Mouse (Mus musculus) hindbrain, postnatal 0 days (tissue): ENCODE data around the gene Rfc4. TPM values are rescaled to one million over a fixed set of nuclear protein-coding genes. Genes with fewer than 3 reads are reported as not detected.

Source experiments
- ATAC-seq: fragments of 200-750 bp; cut with Nextera tagmentation; 2 replicates; pipeline ENCODE4 v1.8.0; 2017; ENCODE audit warnings: mild to moderate bottlenecking, moderate TSS enrichment, moderate library complexity
- DNase-seq: peaks from one replicate; pipeline ENCODE4 v3.0.0-alpha.2; 2015; ENCODE audit warnings: low spot score
- H3K27ac ChIP-seq: fragments of 300-500 bp; sonication (generic); 2 replicates; pipeline ENCODE4 v1.5.1; 2014; ENCODE audit warnings: mild to moderate bottlenecking
- H3K27me3 ChIP-seq: fragments of 300-500 bp; sonication (generic); 2 replicates; pipeline ENCODE4 v1.6.1; 2014; ENCODE audit warnings: low read length, mixed read lengths; ENCODE audit not compliant: insufficient read depth
- H3K36me3 ChIP-seq: fragments of 300-500 bp; sonication (generic); 2 replicates; pipeline ENCODE4 v1.6.1; 2014; ENCODE audit warnings: low read length, mixed read lengths; ENCODE audit not compliant: insufficient read depth
- H3K4me1 ChIP-seq: fragments of 300-500 bp; sonication (generic); 2 replicates; pipeline ENCODE4 v1.6.1; 2014; ENCODE audit warnings: antibody characterized with exemption, low read length, mixed read lengths; ENCODE audit not compliant: insufficient read depth
- H3K4me2 ChIP-seq: fragments of 300-500 bp; sonication (generic); 2 replicates; pipeline ENCODE4 v1.6.1; 2014; ENCODE audit warnings: low read depth, mild to moderate bottlenecking, low read length, moderate library complexity, mixed read lengths
- H3K4me3 ChIP-seq: fragments of 300-500 bp; sonication (generic); 2 replicates; pipeline ENCODE4 v1.5.1; 2014; ENCODE audit warnings: low read length
- H3K9ac ChIP-seq: fragments of 300-500 bp; sonication (generic); replicated peaks from 2 replicates; pipeline ENCODE4 v1.6.1; 2014; ENCODE audit warnings: mild to moderate bottlenecking, low read length, moderate library complexity, mixed read lengths
- H3K9me3 ChIP-seq: fragments of 300-500 bp; sonication (generic); 2 replicates; pipeline ENCODE4 v1.6.1; 2016; ENCODE audit warnings: low read length, mixed read lengths
- CTCF ChIP-seq: IDR thresholded peaks from 2 replicates; pipeline ENCODE4 v1.5.1; 2016; ENCODE audit warnings: antibody characterized with exemption, control low read depth, low read depth
- WGBS: fragments of 180-500 bp; shearing (Covaris S2); extraction: QIAGEN DNeasy Blood & Tissue Kit; methylation state at CpG from one replicate; pipeline ENCODE4 v1.1.7; 2014; 5-methylcytosine and 5-hydroxymethylcytosine counted together
- polyA plus RNA-seq: library from polyadenylated mRNA; unstranded; fragments of >200 nt; fragmentation: Nextera tagmentation; extraction: Ambion mirVana; gene quantifications from 2 replicates; pipeline ENCODE4 v1.2.1, GENCODE M21; 2015
- total RNA-seq: library from RNA; depleted of rRNA; stranded (reverse); fragments of >200 nt; gene quantifications from 2 replicates; pipeline ENCODE4 v1.2.3, GENCODE M21; 2014

Rfc4 gene
- total and polyA plus RNA-seq, 2 experiments from 2014 or later: 22.1 to 31.6 TPM

DNA sequence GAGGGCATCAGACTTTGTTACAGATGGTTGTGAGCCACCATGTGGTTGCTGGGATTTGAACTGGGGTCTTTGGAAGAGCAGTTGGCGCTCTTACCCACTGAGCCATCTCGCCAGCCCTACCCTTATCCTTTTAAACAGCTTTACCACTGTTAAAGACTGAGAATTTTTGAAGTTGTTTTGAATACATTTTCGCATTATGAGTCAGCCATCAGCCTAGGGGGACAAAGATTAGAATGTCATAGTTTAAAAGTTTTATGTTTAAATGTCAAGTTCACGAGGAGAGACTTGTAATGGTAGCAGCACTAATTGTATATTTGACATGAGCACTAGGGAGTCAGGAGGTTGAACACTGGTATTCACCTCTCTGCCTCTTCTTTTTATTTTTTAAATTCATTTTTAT lies 4.4 kb downstream of the Rfc4 start:
- Histone ChIP-seq H3K9me3 (no peaks in the 10 kb centered on the region), H3K27me3 (no peaks in the 10 kb centered on the region), H3K36me3 (peaks cover 5% of the 10 kb centered on the region; the same call in 1 of the 2 replicates), H3K27ac (no peak overlapping the region), H3K4me1 (no peaks in the 10 kb centered on the region), H3K4me3 (no peak overlapping the region), H3K4me2 (no peak overlapping the region), H3K9ac (no peak overlapping the region)
- DNase-seq: no peak
- WGBS: 94% methylated on average over 4 of the region's 4 CpGs
- ATAC-seq: no peak
- TF ChIP-seq CTCF: no peak

- Histone ChIP-seq H3K4me1 (no peaks in the 10 kb centered on the region), H3K36me3 (peaks cover 9% of the 10 kb centered on the region; the same call in 1 of the 2 replicates), H3K4me2 (no peak overlapping the region), H3K9ac (no peak overlapping the region), H3K27ac (no peak overlapping the region), H3K27me3 (no peaks in the 10 kb centered on the region), H3K4me3 (no peak overlapping the region), H3K9me3 (no peaks in the 10 kb centered on the region)
- 93% methylated on average over 3 of the region's 3 CpGs for WGBS
- ATAC-seq (no peak), DNase-seq (no peak)
- TF ChIP-seq CTCF: no peak
These were observed 5.1 kb downstream of the Rfc4 start for GRCm38 (mm10) chr16:23122446-23122845.

GRCm38 (mm10) chr16:23117173-23117572 lies 10.4 kb downstream of the Rfc4 start:
- Histone ChIP-seq H3K27me3 (no peaks in the 10 kb centered on the region), H3K4me3 (no peak overlapping the region), H3K9ac (no peak overlapping the region), H3K4me1 (no peaks in the 10 kb centered on the region), H3K9me3 (no peaks in the 10 kb centered on the region), H3K4me2 (no peak overlapping the region), H3K36me3 (peaks cover 34% of the 10 kb centered on the region), H3K27ac (no peak overlapping the region)
- DNase-seq (no peak), ATAC-seq (no peak)
- TF ChIP-seq CTCF: no peak
- 50% methylated on average over 4 of the region's 4 CpGs for WGBS

DNA sequence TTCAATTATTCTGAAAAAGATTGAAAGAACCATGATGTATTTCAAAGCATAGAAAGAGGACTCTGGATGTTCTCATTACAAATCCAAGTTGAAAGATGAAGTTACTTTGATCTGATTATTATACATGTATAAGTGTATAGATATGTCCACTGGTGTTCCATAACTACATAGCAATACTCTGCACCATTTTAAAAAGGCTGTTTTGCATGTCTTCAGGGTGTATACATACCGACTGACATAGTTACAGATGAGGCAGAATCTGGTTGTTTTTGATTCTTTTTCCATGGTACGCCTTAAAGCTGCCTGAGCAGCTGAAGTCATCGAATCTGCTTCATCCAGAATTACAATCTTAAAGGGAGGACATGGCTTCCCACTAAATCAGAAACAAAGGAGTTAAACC lies 12.1 kb downstream of the Rfc4 start:
- DNase-seq (no peak), ATAC-seq (no peak)
- no peaks in the 10 kb centered on the region for H3K4me1 ChIP-seq
- no peak overlapping the region for H3K9ac ChIP-seq
- TF ChIP-seq CTCF: no peak
- H3K4me3 ChIP-seq: no peak overlapping the region
- no peak overlapping the region for H3K4me2 ChIP-seq
- no peaks in the 10 kb centered on the region for H3K9me3 ChIP-seq
- no peak overlapping the region for H3K27ac ChIP-seq
- H3K27me3 ChIP-seq: no peaks in the 10 kb centered on the region
- WGBS: 78% methylated on average over 3 of the region's 3 CpGs
- peaks cover 43% of the 10 kb centered on the region for H3K36me3 ChIP-seq

DNA sequence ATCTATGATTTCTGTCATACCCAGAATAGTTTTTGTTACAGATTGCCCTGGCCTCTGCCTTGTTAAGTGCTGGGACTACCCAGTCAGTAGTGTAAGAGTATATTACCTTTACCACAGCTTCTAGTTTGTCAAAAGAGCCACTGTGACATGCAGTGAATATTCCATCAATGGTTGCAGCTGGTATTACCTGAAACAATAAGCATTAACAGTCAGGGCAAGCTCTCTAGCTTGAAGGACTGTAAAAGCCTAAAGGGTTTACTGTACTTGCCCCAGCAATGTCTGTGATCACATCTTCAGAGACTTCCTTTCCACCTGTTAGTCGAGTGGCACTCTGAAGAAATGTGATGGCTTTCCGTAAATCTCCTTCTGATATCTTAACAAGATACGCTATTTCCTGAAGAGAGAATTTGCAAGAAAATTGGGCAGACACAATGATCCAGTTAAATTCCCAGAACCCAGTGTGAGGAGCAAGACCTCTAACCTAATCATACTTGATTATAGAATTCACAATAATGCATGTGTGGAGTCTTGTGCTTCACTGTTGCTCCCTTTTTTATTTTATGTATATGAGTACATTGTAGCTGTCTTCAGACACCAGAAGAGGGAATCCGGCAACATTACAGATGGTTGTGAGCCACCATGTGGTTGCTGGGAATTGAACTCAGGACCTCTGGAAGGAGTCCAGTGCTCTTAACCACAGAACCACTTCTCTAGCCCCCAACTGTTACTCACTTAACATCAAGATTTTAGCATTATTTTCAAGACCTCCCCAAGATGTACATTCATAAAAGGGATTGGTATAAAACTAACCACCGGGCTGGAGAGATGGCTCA lies 13.0 kb downstream of the Rfc4 start:
- Histone ChIP-seq H3K9ac (no peak overlapping the region), H3K4me2 (no peak overlapping the region), H3K4me3 (no peak overlapping the region), H3K36me3 (peaks cover 41% of the 10 kb centered on the region), H3K4me1 (peaks cover under 1% of the 10 kb centered on the region; the same call in 1 of the 2 replicates), H3K27ac (no peak overlapping the region), H3K27me3 (no peaks in the 10 kb centered on the region), H3K9me3 (no peaks in the 10 kb centered on the region)
- WGBS: 65% methylated on average over 5 of the region's 5 CpGs
- no peak for TF ChIP-seq CTCF
- DNase-seq: no peak
- no peak for ATAC-seq

GRCm38 (mm10) chr16:23113903-23114302 lies 13.6 kb downstream of the Rfc4 start:
- H3K4me1 ChIP-seq: peaks cover 6% of the 10 kb centered on the region; the same call in 1 of the 2 replicates
- TF ChIP-seq CTCF: no peak
- no peaks in the 10 kb centered on the region for H3K9me3 ChIP-seq
- no peaks in the 10 kb centered on the region for H3K27me3 ChIP-seq
- no peak overlapping the region for H3K9ac ChIP-seq
- H3K4me2 ChIP-seq: no peak overlapping the region
- no peak overlapping the region for H3K27ac ChIP-seq
- DNase-seq: no peak
- no peak for ATAC-seq
- H3K4me3 ChIP-seq: no peak overlapping the region
- H3K36me3 ChIP-seq: peaks cover 41% of the 10 kb centered on the region

DNA sequence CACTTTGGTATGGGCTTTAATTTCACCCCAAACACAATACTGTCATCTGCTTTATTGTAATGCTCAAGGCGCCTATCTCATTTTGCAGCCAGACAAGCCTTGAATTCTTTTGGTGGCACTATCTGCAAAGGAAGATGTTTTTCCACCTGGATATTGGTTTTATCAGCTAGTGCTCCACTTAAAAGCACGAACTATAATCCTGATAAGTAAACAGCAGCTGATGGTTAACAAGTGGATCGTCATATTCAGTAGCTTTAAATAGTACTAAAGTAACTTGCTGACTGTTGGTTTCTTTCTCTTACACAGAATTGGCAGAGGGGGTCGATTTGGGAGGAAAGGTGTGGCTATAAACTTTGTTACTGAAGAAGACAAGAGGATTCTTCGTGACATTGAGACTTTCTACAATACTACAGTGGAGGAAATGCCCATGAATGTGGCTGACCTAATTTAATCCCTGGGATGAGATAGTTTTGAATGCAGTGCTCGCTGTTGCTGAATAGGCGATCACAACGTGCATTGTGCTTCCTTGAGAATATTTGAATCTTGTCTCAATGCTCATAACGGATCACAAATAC lies 14.6 kb downstream of the Rfc4 start:
- Histone ChIP-seq H3K9ac (no peak overlapping the region), H3K9me3 (no peaks in the 10 kb centered on the region), H3K4me3 (no peak overlapping the region), H3K36me3 (peaks cover 39% of the 10 kb centered on the region), H3K27me3 (no peaks in the 10 kb centered on the region), H3K27ac (no peak overlapping the region), H3K4me2 (no peak overlapping the region), H3K4me1 (peaks cover 6% of the 10 kb centered on the region; the same call in 1 of the 2 replicates)
- WGBS: 54% methylated on average over 9 of the region's 9 CpGs
- ATAC-seq (no peak), DNase-seq (no peak)
- no peak for TF ChIP-seq CTCF
